Mouse (Mus musculus) ES-CJ7 (cell line): ENCODE measurements around the gene Ggct.
A peak's percentile ranks its signal among the peaks of the same experiment; 100 is the strongest.

Experiments used
- DNase-seq: peaks from one replicate; pipeline ENCODE4 v3.0.0; 2011; ENCODE audit warnings: low read depth, low spot score

Gene Ggct

DNA sequence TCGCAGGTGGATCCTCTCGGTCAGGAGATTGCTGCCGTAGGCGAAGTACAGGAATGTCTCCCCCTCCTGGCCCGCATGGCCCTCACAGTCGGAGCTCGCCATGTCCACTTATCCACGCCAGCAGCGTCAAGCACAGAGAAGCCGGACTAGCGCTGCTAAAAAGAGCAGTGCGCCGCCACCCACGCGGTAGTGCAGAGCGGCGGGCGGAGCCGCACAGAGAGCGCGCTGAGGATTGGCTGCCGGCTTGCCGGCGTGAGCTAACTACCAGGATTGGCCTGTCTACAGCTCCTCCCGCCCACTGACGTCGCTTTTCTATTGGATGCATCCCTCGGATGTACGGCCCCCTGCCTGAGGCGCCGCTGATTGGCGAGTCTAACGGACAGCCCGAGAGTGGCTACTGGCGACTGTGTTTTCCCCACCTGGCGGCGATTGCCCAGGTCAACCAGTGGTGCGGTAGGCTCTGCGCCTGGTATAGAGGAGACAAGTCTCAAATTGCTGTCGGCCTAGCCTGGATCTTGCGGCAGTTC lies at the start of gene Ggct:
Ggct (minus strand) TSS at position 217 of the 527 bp plus-strand sequence.
- DNase-seq, result peak; percentile 96

GRCm38 (mm10) chr6:55040031-55040430 lies 47.3 kb upstream of the Ggct start:
- peak; percentile 46 for DNase-seq

DNA sequence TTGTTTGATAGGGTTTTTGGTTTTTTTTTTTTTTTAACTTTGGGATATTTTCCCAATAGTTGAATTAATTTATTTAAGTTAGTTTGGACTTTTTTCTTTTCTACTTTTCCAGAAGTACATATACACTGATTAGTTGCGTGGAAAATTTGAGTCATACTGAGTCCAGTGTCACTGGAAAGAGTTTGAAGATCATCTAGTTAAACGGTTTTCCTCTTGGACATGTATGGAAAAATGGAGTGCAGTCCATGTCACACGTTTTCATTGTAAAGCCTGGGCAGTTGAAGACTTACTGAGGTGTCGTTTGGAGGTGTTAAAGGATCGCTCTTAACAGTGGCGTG lies 46.7 kb upstream of the Ggct start:
- no peak for DNase-seq

DNA sequence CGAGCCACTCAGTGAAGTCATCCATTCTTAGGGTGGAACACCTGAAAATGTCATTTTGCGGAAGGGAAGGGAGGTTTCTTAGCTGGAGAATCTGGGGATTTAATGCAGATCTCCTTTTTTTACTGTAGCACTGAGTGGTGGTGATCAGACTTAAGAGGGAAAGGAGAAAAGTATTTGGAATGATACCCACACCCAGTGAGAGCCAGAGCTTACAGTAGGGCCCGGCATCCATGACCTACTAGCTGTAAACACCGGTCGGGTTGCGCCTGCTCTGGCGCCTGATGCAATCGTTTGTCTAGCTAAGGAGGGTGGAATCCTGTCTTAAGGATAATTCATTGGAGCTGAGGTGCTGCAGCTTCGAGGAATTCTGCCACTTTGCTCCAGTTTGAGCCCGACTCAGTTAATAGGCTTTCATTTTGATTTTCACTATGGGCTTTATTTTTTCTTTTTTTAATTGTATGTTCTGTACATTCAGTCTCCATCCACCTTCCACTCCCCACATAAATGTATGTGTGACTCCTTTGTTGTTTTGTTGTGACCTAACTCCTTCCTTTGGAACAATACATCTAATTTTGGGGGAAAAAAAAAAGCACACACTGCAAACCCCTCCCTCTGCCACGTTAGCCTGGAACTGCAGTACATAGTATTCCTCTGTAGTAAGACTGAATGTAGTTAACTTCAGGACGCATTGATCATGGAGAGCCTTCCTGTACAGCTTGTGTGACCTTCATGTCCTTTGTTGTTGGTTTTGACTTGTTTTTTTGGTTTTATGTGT lies 46.1 kb upstream of the Ggct start:
- DNase-seq, result peak; percentile 43

GRCm38 (mm10) chr6:55037799-55038670 lies 45.3 kb upstream of the Ggct start, which contains the start of gene Gars:
TSS of gene Gars (plus strand) at chr6:55038007.
- DNase-seq, result peak; percentile 84

DNA sequence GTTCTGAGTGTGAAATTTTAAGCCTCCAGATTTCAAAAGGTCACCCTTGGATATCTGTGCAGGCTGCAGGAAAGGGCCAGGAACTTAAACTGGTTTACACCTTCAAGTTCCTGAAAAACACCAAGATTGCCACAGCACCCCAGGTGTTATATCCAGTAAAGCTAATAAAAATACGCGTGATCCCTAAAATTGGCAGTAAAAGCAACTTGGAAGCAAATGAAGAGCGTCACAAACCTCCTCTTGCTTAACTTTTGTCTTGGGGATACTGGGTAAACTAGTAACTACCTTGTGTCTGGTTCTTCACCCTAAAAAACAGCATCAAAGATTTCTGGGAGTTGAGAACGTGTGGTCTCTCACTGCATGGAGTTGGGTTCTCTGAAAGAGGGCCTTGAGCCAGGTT lies 44.0 kb upstream of the Ggct start:
- no peak for DNase-seq

DNA sequence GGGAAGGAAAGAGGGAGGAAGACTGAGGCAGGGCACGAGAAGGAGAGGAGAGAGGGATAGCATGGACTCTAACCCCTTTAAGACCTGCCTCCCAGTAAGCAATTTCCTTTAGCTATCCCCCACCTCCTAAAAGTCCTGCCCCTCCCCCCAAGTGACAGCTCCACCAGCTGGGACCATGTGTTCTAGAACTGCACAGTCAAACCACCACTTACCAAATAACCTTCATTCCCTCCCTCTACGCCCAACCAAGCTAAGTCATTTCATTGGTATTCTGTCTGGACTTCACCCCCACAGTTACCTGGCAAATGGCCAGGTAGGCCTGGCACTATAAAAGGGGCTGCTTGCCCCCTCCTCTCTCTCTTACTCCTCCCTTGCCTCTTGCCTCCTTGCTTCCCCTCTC lies 34.9 kb upstream of the Ggct start:
- no peak for DNase-seq

GRCm38 (mm10) chr6:55021806-55022205 lies 29.1 kb upstream of the Ggct start:
- DNase-seq, result peak; percentile 55

GRCm38 (mm10) chr6:55018417-55018816 lies 25.7 kb upstream of the Ggct start:
- peak; percentile 80 for DNase-seq

- peak; percentile 88 for DNase-seq
These were observed 24.2 kb upstream of the Ggct start for GRCm38 (mm10) chr6:55016710-55017583.

- DNase-seq, result peak; percentile 83
These were observed 23.5 kb upstream of the Ggct start for GRCm38 (mm10) chr6:55016236-55016635.

- no peak for DNase-seq
These were observed 21.4 kb upstream of the Ggct start for GRCm38 (mm10) chr6:55014184-55014583.

DNA sequence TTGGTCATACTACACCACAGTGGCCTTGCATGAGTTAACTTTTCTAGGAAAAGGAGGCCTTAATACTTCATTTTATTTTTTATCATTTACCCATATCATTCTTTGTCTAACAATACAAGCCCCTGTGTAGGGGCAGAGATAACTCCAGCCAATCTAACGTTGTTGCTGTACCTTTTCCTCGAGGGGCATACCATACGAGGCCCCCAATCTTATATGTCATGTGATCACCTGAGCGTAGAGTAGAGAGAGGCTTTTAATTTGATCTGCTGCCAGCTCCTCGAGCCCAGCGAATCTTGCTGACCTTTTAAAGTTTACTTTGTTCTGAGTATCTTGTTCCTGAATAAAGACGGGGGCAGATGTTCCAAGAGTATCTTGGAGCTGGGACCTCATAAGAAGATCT lies 19.8 kb upstream of the Ggct start:
- DNase-seq, result no peak

DNA sequence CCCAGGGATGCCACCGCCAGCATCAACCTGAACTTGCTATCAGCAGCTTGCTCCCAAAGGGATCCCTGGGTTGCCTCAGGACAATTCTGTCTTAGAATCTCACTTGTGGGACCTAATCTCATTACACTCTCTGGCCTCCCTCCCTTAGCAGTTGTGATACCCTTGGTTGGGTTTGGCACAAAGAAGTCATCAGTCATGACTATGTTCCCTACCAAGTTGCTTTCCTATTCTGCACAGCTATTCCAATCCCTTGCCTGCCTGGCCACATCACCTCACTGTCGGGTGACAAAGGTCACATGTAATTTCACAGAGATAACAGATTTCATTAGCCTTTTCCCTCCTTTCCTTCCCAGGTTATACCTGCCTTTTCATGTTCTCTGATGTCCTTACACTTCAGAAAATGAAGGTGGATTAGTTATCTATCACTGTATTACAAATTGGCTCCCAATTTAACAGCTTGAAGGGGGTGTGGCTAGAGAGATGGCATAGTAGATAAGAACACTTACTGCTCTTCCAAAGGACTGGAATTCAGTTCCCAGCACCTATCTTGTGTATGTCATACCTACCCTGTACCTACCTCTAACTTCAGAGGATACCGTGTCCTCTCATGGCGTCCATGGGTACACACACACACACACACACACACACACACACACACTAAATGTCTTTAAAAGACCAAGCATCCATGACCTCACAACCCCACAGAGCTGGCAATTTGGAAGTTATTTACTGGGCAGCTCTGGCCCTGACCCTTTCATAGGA lies 17.8 kb upstream of the Ggct start:
- DNase-seq, result no peak

DNA sequence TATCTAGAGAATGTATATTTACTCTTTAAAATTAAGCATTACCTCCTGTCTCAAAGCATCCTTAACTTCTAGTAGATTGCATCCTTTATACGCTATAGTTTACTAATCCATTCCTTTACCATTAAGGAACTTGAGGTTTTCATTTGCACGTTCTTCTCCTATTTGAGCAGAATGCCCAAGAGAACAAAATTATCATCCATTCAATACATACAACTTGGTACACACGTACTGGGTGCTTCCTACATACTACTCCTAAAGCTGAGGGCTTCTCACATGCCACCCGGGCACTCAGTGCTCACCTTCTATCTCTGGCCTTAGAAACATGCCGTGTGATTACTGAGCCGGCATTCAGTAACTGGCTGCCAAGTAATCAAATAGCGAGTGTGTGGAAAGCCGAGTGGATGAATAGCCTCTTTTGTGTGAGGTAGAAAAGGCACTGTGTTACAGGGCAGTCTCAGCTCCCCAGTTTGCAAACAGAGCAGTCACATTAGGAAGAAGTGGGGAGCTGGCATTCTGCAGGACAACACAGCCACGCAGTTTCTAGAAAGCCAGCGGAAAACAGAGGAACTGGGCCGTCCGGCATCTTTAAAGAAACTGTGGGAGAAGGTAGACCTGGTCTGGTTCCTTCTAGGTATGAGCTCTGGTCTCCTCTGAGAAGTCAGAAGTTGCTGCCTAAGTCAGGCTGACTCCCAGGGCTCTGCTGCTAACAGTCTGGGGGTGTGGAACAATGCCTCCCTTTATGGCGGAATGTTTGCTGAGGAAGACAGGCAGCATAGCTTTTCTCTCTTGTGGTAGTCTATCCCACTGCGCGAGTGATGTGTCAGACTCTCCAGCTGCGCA lies 16.9 kb upstream of the Ggct start:
- peak; percentile 20 for DNase-seq

GRCm38 (mm10) chr6:55008401-55008800 lies 15.7 kb upstream of the Ggct start:
- no peak for DNase-seq

DNA sequence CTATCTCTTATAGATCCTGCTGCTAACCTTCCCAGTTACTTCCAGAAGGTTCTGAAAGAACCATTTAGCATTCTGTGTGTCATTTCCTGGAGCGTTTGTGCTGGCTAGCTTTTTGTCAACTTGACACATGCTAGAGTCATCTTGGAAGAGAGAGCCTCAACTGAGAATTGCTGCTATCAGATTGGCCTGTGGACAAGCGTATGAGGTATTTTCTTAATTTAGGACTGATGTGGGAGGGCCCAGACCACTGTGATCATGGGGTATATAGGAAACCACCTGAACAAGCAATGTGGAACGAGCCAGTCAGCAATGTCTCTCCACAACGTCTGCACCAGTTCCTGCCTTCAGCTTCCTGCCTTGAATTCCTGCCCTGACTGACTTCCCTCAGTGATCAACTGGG lies 10.8 kb upstream of the Ggct start:
- no peak for DNase-seq

DNA sequence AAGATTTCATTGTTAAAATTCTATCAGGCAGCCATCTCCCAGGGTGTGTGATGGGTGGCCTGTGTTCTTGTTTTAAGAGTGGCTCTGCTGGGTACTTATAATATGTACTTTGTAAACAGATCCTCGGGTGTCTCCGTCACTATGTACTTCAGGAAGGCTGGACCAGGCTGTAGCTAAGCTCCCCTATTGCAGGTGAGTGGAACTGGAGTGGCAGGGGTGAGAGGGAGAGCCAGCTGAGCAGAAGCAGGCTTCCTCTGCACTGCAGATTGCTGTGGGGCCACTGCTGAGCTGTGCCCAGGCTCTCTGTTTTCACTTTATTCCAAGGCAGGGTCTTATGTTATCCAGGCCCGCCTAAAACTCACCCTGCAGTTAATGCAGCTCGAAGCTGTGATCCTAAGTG lies 9.7 kb upstream of the Ggct start:
- no peak for DNase-seq

DNA sequence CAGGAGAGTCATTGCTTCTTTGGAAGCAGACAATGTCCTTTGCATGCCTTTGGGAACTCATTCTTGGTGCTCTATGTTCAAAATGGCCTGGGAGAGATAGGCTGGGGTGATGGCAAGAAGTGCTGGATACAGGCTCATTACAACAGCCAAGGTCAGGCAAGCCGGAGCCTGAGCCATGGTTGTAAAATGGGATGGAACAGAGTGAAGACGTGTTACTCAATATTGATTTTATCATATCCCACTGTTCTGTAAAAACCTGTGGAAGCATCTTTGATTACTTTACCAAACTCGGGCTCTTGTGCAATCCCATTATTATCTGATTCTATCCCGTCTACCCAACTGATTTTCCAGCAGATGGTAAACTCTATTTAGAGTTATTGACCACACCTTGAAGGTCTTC lies 8.6 kb upstream of the Ggct start:
- no peak for DNase-seq

GRCm38 (mm10) chr6:54997726-54998125 lies 5.0 kb upstream of the Ggct start:
- no peak for DNase-seq
